Mouse (Mus musculus) brain, embryonic 14.5 days (tissue): ENCODE measurements around the gene Vmn2r28.
"Not testable (repeated sequence)": the region's sequence is repeated elsewhere in the genome, so short reads cannot be mapped to it uniquely, and the experiment has no call there.

Experiments used
- CTCF ChIP-seq: fragments of 200-500 bp; IDR thresholded peaks from 2 replicates; pipeline ENCODE4 v1.5.1; 2012; ENCODE audit warnings: inconsistent platforms, mild to moderate bottlenecking, moderate library complexity, borderline replicate concordance; ENCODE audit not compliant: insufficient read depth, insufficient read length; ENCODE audit errors: extremely low read depth
- POLR2A ChIP-seq: fragments of 200-500 bp; IDR thresholded peaks from 2 replicates; pipeline ENCODE4 v1.6.1; 2012; ENCODE audit warnings: mild to moderate bottlenecking, inconsistent platforms, borderline replicate concordance; ENCODE audit not compliant: poor library complexity, insufficient read depth, insufficient read length, severe bottlenecking; ENCODE audit errors: extremely low read depth

- TF ChIP-seq CTCF, POLR2A: not testable (repeated sequence)
Observed at GRCm38 (mm10) chr7:5540770-5541436, 47.1 kb upstream of the Vmn2r28 start.
